Mouse (Mus musculus): ENCODE results near the gene Rhag. TPM values are rescaled to one million over a fixed set of nuclear protein-coding genes. Genes with fewer than 3 reads are reported as not detected.

Gene Rhag
- polyA plus RNA-seq, 1 experiment = not detected

DNA sequence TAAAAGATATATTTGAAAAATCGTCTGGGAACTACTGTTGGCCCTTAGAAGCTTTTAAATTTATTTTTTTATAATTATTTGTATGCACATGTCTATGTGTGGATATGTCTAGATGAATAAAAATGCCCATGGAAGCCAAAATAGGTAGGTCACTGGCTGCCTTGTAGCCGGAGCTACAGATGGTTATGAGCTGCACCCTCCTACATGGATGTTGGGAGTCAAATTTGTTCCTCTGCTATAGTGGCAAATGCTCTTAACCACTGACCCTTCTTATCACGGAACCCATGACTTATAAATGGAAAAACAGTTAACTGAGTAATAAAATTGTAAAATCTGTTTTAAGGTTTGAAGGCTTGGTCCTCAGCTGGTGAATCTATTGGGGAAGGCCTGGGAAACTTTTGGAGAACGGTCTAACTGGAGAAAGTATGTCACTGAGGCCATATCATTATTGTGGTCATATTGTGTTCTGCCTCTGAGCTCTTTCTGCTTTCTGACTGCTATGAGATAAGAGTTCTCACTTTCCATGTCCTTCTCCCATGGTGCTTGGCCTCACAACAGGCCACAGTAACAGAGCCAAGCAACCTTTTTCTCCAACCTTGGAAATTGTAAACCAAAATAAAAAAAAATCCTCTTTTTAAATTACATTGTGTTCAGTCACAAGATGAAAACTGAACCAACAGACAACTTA lies 77.1 kb downstream of the Rhag start:
- DNase-seq = no peak
- 79% methylated on average over 4 of the region's 4 CpGs for WGBS
- Histone ChIP-seq H3K4me3 (replicated peaks; ENCODE audit: extremely low read depth, low read depth, low read length) (no peak overlapping the region), H3K4me1 (ENCODE audit: control insufficient read depth, insufficient read depth, low read length) (no peaks in the 10 kb centered on the region)
- no peak for TF ChIP-seq POLR2A (IDR thresholded peaks at IDR 0.05; ENCODE audit: borderline replicate concordance, extremely low read depth, low read depth, low read length)
- TF ChIP-seq CTCF (IDR thresholded peaks at IDR 0.05; ENCODE audit: insufficient read depth, low read length) = no peak

Other genes starting within 250 kb of the Rhag start
- not detected in 2 replicates for gene Esp6, start 249.6 kb upstream of the Rhag start, polyA plus RNA-seq (2012; rRNA removed)
- not detected in 2 replicates for gene Esp4, start 212.5 kb upstream of the Rhag start, polyA plus RNA-seq (2012; rRNA removed)
- not detected in 2 replicates for gene Esp3, start 179.1 kb upstream of the Rhag start, polyA plus RNA-seq (2012; rRNA removed)
- not detected in 2 replicates for gene Esp1, start 84.0 kb upstream of the Rhag start, polyA plus RNA-seq (2012; rRNA removed)
- not detected in 2 replicates for gene Crisp2, start 4.1 kb upstream of the Rhag start, polyA plus RNA-seq (2012; rRNA removed)
- 3.0 and 4.4 TPM in 2 replicates for gene 9130008F23Rik, start 69.4 kb downstream of the Rhag start, polyA plus RNA-seq (2012; rRNA removed)
- not detected in 2 replicates for gene Glyatl3, start 103.2 kb downstream of the Rhag start, polyA plus RNA-seq (2012; rRNA removed)
- gene Mut, start 123.6 kb downstream of the Rhag start, polyA plus RNA-seq (2012; rRNA removed) = 9.9 and 12.9 TPM in 2 replicates
- gene Cenpq, start 123.9 kb downstream of the Rhag start, polyA plus RNA-seq (2012; rRNA removed) = 0.42 and 0.47 TPM in 2 replicates

Data from lung, adult 2 months (tissue).